Mouse (Mus musculus) lung, embryonic 16.5 days (tissue): ENCODE measurements around the gene Knl1. TPM values are rescaled to one million over a fixed set of nuclear protein-coding genes. Genes with fewer than 3 reads are reported as not detected.

ENCODE experiments used
- ATAC-seq: fragments of 200-750 bp; cut with Nextera tagmentation; 2 replicates; pipeline ENCODE4 v1.8.0; 2017; ENCODE audit warnings: low read depth, mild to moderate bottlenecking, moderate library complexity
- H3K27ac ChIP-seq: fragments of 300-500 bp; sonication (generic); 2 replicates; pipeline ENCODE4 v1.5.1; 2014; ENCODE audit warnings: mild to moderate bottlenecking, control low read depth, low read length
- H3K27me3 ChIP-seq: fragments of 300-500 bp; sonication (generic); 2 replicates; pipeline ENCODE4 v1.6.1; 2014; ENCODE audit warnings: low read depth, low read length, mixed read lengths; ENCODE audit not compliant: control insufficient read depth, insufficient read depth
- H3K36me3 ChIP-seq: fragments of 300-500 bp; sonication (generic); 2 replicates; pipeline ENCODE4 v1.6.1; 2014; ENCODE audit warnings: low read length; ENCODE audit not compliant: control insufficient read depth, insufficient read depth
- H3K4me1 ChIP-seq: fragments of 300-500 bp; sonication (generic); replicated peaks from 2 replicates; pipeline ENCODE4 v1.6.1; 2014; ENCODE audit warnings: low read length, mixed read lengths; ENCODE audit not compliant: control insufficient read depth, insufficient read depth
- H3K4me2 ChIP-seq: fragments of 300-500 bp; sonication (generic); 2 replicates; pipeline ENCODE4 v1.6.1; 2014; ENCODE audit warnings: low read depth, low read length, control low read depth
- H3K4me3 ChIP-seq: fragments of 300-500 bp; sonication (generic); 2 replicates; pipeline ENCODE4 v1.5.1; 2014; ENCODE audit warnings: mild to moderate bottlenecking, low read length, control low read depth
- H3K9ac ChIP-seq: fragments of 300-500 bp; sonication (generic); 2 replicates; pipeline ENCODE4 v1.6.1; 2014; ENCODE audit warnings: low read length, control low read depth
- H3K9me3 ChIP-seq: fragments of 300-500 bp; sonication (generic); 2 replicates; pipeline ENCODE4 v1.6.1; 2016; ENCODE audit warnings: low read length; ENCODE audit not compliant: control insufficient read depth
- WGBS: fragments of 180-500 bp; shearing (Covaris S2); extraction: QIAGEN DNeasy Blood & Tissue Kit; methylation state at CpG from one replicate; pipeline ENCODE4 v1.1.7; 2014; 5-methylcytosine and 5-hydroxymethylcytosine counted together
- polyA plus RNA-seq: library from polyadenylated mRNA; unstranded; fragments of >200 nt; fragmentation: Nextera tagmentation; extraction: Ambion mirVana; gene quantifications from 2 replicates; pipeline ENCODE4 v1.2.1, GENCODE M21; 2015

Knl1 gene
- polyA plus RNA-seq, 1 experiment from 2014 or later: 62.8 TPM

DNA sequence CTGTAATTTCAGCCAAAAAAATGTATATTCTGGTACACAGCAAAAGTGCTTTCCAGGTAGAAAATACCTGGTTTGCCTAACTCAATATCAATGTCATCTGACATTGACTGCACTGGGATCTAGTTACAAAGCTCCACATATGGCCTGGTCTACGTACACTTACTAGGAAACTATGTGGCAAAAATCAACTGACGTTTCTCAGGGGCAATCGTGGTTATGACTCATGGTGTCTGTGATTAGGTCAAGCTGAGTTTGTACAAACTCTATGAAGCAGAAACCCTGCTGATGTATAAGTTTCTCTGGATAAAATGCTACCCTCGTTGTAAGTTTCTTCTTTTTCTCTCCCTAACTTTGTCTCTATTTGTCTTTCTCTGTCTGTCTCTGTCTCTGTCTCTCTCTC lies 14.7 kb upstream of the Knl1 start:
- no peak overlapping the region for H3K4me3 ChIP-seq
- H3K27ac ChIP-seq: no peak overlapping the region
- 44% methylated on average over 4 of the region's 4 CpGs for WGBS
- no peaks in the 10 kb centered on the region for H3K9me3 ChIP-seq
- peaks cover 2% of the 10 kb centered on the region; the same call in 1 of the 2 replicates for H3K36me3 ChIP-seq
- ATAC-seq: no peak
- no peaks in the 10 kb centered on the region for H3K27me3 ChIP-seq
- peaks cover 15% of the 10 kb centered on the region for H3K4me1 ChIP-seq
- H3K9ac ChIP-seq: no peak overlapping the region
- no peak overlapping the region for H3K4me2 ChIP-seq

DNA sequence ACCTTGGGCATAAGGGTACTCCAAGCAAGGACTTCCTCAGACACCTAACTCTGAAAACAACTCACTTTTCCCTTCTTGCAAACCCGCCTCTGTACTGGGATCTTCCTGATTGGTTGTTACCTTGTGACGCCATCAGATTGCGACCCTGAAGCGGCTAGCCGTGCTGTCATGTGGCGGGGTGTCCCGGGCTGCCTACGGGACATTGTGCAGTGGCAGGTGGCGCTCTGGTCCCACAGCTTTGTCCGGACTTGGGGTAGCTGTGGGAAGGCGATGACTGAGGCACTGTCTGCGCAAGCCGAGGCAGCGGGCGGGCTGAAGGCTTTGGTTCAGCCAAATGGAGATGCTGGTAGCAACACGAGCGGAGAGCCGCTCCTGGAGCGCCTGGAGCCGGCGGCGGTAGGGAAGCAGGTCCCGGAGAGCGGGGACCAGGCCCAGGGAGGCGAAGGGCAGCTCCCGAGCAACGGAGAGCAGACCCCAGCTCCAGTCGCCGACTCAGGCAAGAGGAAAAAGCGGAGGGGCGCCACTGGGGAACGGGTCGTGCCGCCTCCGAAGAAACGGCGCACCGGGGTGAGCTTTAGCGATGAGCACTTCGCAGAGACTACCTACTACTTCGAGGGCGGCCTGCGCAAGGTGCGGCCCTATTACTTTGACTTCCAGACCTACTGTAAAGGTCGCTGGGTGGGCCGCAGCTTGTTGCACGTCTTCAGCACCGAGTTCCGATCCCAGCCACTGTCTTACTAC lies 12.1 kb upstream of the Knl1 start, which contains the start of gene Rpusd2:
Gene Rpusd2, plus strand, starts transcription at position 135 of the 741 bp plus-strand sequence.
- H3K4me3 ChIP-seq: peak within 1 kb of the TSS; percentile 62
- peak within 1 kb of the TSS; percentile 65 for H3K27ac ChIP-seq
- H3K4me1 ChIP-seq: peaks cover 8% of the 10 kb centered on the region
- WGBS: 0% methylated on average over 49 of the region's 49 CpGs
- H3K36me3 ChIP-seq: peaks cover 10% of the 10 kb centered on the region
- H3K4me2 ChIP-seq: peak within 1 kb of the TSS; percentile 64
- peak; percentile 97 for ATAC-seq
- no peaks in the 10 kb centered on the region for H3K27me3 ChIP-seq
- no peaks in the 10 kb centered on the region for H3K9me3 ChIP-seq
- peak within 1 kb of the TSS; percentile 76 for H3K9ac ChIP-seq

DNA sequence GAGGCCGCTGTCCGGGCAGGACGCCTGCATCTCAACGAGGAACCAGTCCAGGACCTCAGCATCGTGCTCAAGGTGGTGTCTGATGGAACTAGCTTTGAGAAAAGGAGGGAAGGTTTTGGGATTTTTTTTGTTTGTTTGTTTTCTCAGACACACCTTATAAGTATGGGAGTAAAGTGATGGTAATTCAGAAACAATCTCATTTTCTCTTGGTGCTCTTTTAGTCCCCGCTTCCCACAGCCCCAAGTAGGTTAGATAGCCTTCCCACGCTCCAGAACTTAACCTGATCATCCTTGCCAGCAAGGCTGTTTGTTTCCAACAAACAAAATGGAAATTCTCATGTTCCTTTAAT lies 11.5 kb upstream of the Knl1 start:
- no peaks in the 10 kb centered on the region for H3K27me3 ChIP-seq
- no peak for ATAC-seq
- H3K9me3 ChIP-seq: no peaks in the 10 kb centered on the region
- H3K36me3 ChIP-seq: peaks cover 13% of the 10 kb centered on the region
- 10% methylated on average over 7 of the region's 7 CpGs for WGBS
- peak overlapping the region; percentile 64 for H3K4me2 ChIP-seq
- no peak overlapping the region for H3K27ac ChIP-seq
- H3K4me1 ChIP-seq: peaks cover 8% of the 10 kb centered on the region
- peak overlapping the region; percentile 62 for H3K4me3 ChIP-seq
- peak overlapping the region; percentile 76 for H3K9ac ChIP-seq

DNA sequence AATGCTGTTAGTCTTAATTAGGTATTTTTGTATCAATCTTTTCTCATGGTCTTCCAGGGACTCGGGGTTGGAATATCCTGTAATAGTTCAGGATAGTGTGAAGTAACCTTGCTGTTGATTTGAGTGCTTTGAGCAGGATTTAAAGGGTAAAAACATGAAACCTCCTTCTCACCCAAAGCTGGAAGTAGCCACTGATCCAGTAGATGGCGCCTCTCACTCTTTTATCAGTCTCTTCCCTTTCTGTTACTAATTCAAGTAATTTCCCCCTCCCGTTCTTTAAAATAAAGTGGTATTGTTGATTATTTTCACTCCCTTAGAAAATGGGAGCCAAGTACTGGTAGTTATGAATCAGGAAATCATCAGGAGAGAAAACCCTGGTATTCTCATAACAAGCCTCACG lies 6.0 kb upstream of the Knl1 start:
- Histone ChIP-seq H3K4me1 (no peaks in the 10 kb centered on the region; the same call in 1 of the 2 replicates), H3K27me3 (no peaks in the 10 kb centered on the region), H3K4me3 (no peak overlapping the region), H3K9ac (no peak overlapping the region), H3K4me2 (no peak overlapping the region), H3K36me3 (peaks cover 18% of the 10 kb centered on the region), H3K27ac (no peak overlapping the region), H3K9me3 (no peaks in the 10 kb centered on the region)
- WGBS: 46% methylated on average over 4 of the region's 4 CpGs
- no peak for ATAC-seq

DNA sequence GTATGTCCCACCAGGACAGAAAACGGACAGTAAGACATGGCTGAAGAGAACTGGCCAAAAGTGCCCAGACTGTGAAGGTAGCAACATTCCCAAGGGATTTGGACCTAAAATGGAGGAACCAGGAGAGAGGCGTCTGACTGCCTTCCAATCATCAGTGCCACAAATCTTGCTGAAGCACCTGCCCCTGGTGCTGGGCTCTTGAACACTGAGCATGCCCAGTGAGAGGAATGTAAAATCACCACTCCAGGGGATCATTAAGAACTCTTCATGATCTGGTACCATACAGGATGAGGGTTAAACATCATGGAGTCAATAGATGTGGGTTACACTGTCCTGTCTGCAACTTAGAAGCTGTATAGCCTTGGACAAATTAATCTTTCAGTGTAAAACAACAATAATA lies 1.8 kb upstream of the Knl1 start:
- peaks cover 6% of the 10 kb centered on the region for H3K36me3 ChIP-seq
- ATAC-seq: no peak
- H3K4me3 ChIP-seq: no peak overlapping the region
- no peak overlapping the region for H3K9ac ChIP-seq
- no peak overlapping the region for H3K27ac ChIP-seq
- H3K4me2 ChIP-seq: no peak overlapping the region
- peaks cover 3% of the 10 kb centered on the region for H3K4me1 ChIP-seq
- 69% methylated on average over 2 of the region's 2 CpGs for WGBS
- H3K9me3 ChIP-seq: no peaks in the 10 kb centered on the region
- no peaks in the 10 kb centered on the region for H3K27me3 ChIP-seq

DNA sequence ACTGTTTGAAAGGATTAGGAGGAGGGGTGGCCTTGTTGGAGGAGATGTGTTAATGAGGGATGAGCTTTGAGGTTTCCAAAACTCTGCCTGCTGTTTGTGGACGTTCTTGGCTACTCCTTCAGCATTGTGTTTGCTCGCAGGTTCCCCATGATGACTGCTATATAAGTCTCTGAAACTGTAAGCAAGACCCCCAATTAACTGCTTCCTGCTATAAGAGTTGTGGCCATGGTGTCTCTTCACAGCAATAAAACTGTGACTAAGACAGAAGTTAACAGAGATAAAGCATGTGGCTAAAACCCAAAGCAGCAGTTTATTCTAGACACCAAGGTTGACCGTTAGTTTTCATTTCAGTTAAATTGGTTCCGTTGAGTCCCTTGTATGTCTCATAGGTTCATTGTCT lies 930 bp downstream of the Knl1 start:
- peak overlapping the region; percentile 85 for H3K9ac ChIP-seq
- peak overlapping the region; percentile 57 for H3K4me2 ChIP-seq
- 11% methylated on average over 4 of the region's 4 CpGs for WGBS
- no peaks in the 10 kb centered on the region for H3K27me3 ChIP-seq
- ATAC-seq: no peak
- peak overlapping the region; percentile 92 for H3K4me3 ChIP-seq
- H3K4me1 ChIP-seq: peaks cover 3% of the 10 kb centered on the region
- peak overlapping the region; percentile 96; the same call in 1 of the 2 replicates for H3K27ac ChIP-seq
- H3K9me3 ChIP-seq: no peaks in the 10 kb centered on the region
- no peaks in the 10 kb centered on the region for H3K36me3 ChIP-seq

DNA sequence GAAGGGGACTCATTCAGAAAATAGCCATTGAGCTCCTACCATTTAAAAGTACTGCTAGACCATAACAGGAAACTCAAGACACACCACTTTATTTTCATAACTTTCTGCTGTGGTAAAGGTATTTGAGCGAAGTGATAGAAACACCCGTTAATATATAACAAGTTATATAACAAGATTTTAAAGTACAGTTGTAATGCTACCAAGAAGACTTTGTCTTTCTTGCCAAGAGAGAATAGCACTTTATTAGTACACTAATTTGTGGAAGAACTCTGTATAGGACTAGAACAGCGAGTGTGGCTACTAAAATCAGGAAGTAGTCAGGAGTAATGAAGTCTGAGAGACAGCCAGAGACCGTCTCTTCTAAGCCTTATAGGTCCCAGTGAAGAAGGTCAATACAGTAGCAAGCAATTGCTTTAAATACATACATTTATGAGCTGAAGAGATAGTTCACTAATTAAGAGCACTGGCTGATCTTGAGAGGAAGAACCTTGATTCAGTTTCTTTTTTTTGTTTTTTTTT lies 3.3 kb downstream of the Knl1 start:
- Histone ChIP-seq H3K27me3 (no peaks in the 10 kb centered on the region), H3K9me3 (no peaks in the 10 kb centered on the region), H3K4me3 (no peak overlapping the region), H3K4me1 (peaks cover 3% of the 10 kb centered on the region), H3K27ac (no peak overlapping the region), H3K4me2 (no peak overlapping the region), H3K9ac (no peak overlapping the region), H3K36me3 (no peaks in the 10 kb centered on the region)
- no peak for ATAC-seq
- 85% methylated on average over 4 of the region's 4 CpGs for WGBS

DNA sequence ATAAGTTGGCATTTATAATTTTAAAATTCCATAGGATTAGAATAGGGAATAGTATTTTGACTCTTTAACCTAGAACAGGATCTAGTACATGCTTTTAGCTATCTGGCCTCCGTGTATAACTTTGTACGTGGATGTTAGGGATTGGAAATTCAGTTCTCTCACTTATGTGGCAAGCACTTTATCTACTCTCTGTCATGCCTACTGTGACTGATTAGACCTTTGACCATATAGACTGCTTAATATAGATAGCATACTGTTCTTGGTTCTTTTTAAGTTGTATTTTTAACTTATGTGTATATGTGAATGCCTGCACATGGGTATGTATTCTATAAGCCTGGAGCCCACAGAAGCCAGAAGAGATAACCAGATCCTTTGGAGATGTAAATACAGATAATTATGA lies 13.2 kb downstream of the Knl1 start:
- H3K9ac ChIP-seq: no peak overlapping the region
- no peak for ATAC-seq
- H3K27me3 ChIP-seq: no peaks in the 10 kb centered on the region
- no peak overlapping the region for H3K4me2 ChIP-seq
- WGBS: 93% methylated on average over 2 of the region's 2 CpGs
- H3K4me3 ChIP-seq: no peak overlapping the region
- H3K36me3 ChIP-seq: peaks cover 12% of the 10 kb centered on the region
- H3K9me3 ChIP-seq: no peaks in the 10 kb centered on the region
- H3K27ac ChIP-seq: no peak overlapping the region
- no peaks in the 10 kb centered on the region for H3K4me1 ChIP-seq

DNA sequence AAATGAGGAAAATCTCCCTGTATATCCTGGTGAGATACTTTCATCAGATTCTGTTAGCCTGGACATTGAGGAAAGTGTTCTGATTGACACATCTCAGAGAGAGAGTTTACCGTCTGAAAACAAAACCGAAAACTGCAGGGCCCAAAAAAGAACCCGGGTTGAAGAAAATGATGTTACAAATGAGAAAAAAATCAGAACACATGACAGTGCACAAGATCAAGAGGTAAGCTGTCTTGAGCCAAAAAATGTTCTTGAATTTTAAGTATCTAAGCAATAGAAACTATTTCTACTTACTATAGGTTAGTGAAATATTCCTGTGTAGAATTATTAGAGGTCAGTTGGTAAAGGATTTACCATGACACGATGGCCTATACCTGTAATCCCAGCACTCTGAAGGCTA lies 25.5 kb downstream of the Knl1 start:
- no peaks in the 10 kb centered on the region for H3K27me3 ChIP-seq
- no peak overlapping the region for H3K4me3 ChIP-seq
- H3K36me3 ChIP-seq: peaks cover 14% of the 10 kb centered on the region
- no peak overlapping the region for H3K9ac ChIP-seq
- no peak for ATAC-seq
- no peaks in the 10 kb centered on the region for H3K4me1 ChIP-seq
- H3K27ac ChIP-seq: no peak overlapping the region
- 90% methylated on average over 4 of the region's 4 CpGs for WGBS
- no peaks in the 10 kb centered on the region for H3K9me3 ChIP-seq
- H3K4me2 ChIP-seq: no peak overlapping the region
